Mouse (Mus musculus): Measurements from ENCODE around the gene Ctnnb1. TPM values are rescaled to one million over a fixed set of nuclear protein-coding genes. Genes with fewer than 3 reads are reported as not detected.
"Not testable (repeated sequence)": the region's sequence is repeated elsewhere in the genome, so short reads cannot be mapped to it uniquely, and the experiment has no call there.

Ctnnb1 gene
- total and polyA plus RNA-seq, 3 experiments: 197 to 383 (median 290) TPM

GRCm38 (mm10) chr9:120914877-120915459, 14.0 kb upstream of the Ctnnb1 start:
- Histone ChIP-seq H3K4me2 (ENCODE audit: insufficient read depth, low read depth, poor library complexity, severe bottlenecking) (no peak overlapping the region), H3K27me3 (replicated peaks) (no peaks in the 10 kb centered on the region), H3K9me3 (replicated peaks; ENCODE audit: low read length) (peaks cover 4% of the 10 kb centered on the region), H3K36me3 (replicated peaks in 1 of 2; ENCODE audit: control insufficient read depth in 1 of 2, insufficient read depth in 1 of 2, low read length in 1 of 2) (no peaks in the 10 kb centered on the region), H3K9ac (ENCODE audit: insufficient read depth, low read depth) (no peak overlapping the region), H3K4me3 (replicated peaks in 1 of 3; ENCODE audit: low read depth in 2 of 3, low read length in 2 of 3, poor library complexity in 1 of 3) (no peak overlapping the region), H3K27ac (ENCODE audit: insufficient read depth, low read depth) (no peak overlapping the region), H3K79me2 (replicated peaks; ENCODE audit: control insufficient read depth, extremely low read depth, insufficient read depth, poor library complexity, severe bottlenecking) (no peaks in the 10 kb centered on the region), H3K4me1 (ENCODE audit: control insufficient read depth in 1 of 2, insufficient read depth in 2 of 2) (peaks cover 0 to 7% of the 10 kb centered on the region in 2 experiments; a peak in 2 of 4 replicates)
- TF ChIP-seq ZC3H11A (IDR thresholded peaks at IDR 0.05; ENCODE audit: low read depth, low read length): no peak
- no peak for TF ChIP-seq NRF1 (IDR thresholded peaks at IDR 0.05; ENCODE audit: low read depth, low read length)
- no peak for TF ChIP-seq JUN (IDR thresholded peaks at IDR 0.05; ENCODE audit: insufficient read depth, low read depth, low read length)
- TF ChIP-seq CHD1 (IDR thresholded peaks at IDR 0.05; ENCODE audit: low read depth, low read length): no peak
- no peak for TF ChIP-seq IRF4 (IDR thresholded peaks at IDR 0.05; ENCODE audit: low read depth, low read length)
- TF ChIP-seq SMC3 (IDR thresholded peaks at IDR 0.05; ENCODE audit: low read depth, low read length): peak; percentile 15; the same call in 1 of the 2 replicates
- TF ChIP-seq CTCF (conservative IDR thresholded peaks at IDR 0.05 in 1 of 2, IDR thresholded peaks at IDR 0.05 in 1 of 2; ENCODE audit: low read depth in 2 of 2, low read length in 2 of 2): peak; percentile 45 to 49; a peak in 3 of 4 replicates
- TF ChIP-seq CHD2 (IDR thresholded peaks at IDR 0.05; ENCODE audit: low read length): no peak
- in situ Hi-C loops (cut with MboI; ENCODE audit: low pct_ligation_motif_present, low pct_unique_long_range_greater_than_20kb, low sequenced_read_pairs): no loop called here
- peak; percentile 53 for DNase-seq (ENCODE audit: extremely low read depth)
- dilution Hi-C loops (cut with MboI; ENCODE audit: extremely low pct_ligation_motif_present, extremely low pct_unique_long_range_greater_than_20kb, low sequenced_read_pairs): no loop called here

- H3K9ac ChIP-seq (ENCODE audit: insufficient read depth, low read depth); dilution Hi-C loops (cut with MboI; ENCODE audit: extremely low pct_ligation_motif_present, extremely low pct_unique_long_range_greater_than_20kb, low sequenced_read_pairs): not testable (repeated sequence)
These were observed 11.4 kb upstream of the Ctnnb1 start for GRCm38 (mm10) chr9:120917619-120918018.

GRCm38 (mm10) chr9:120918211-120918610, 10.8 kb upstream of the Ctnnb1 start:
- no peak for DNase-seq (ENCODE audit: extremely low read depth)
- Histone ChIP-seq H3K27ac (ENCODE audit: insufficient read depth, low read depth) (no peak overlapping the region), H3K27me3 (replicated peaks) (no peaks in the 10 kb centered on the region), H3K9me3 (replicated peaks; ENCODE audit: low read length) (peaks cover 7% of the 10 kb centered on the region), H3K79me2 (replicated peaks; ENCODE audit: control insufficient read depth, extremely low read depth, insufficient read depth, poor library complexity, severe bottlenecking) (no peaks in the 10 kb centered on the region), H3K4me1 (ENCODE audit: control insufficient read depth in 1 of 2, insufficient read depth in 2 of 2) (peaks cover 0 to 20% of the 10 kb centered on the region in 2 experiments; a peak in 2 of 4 replicates), H3K4me3 (replicated peaks in 1 of 3; ENCODE audit: low read depth in 2 of 3, low read length in 2 of 3, poor library complexity in 1 of 3) (no peak overlapping the region), H3K4me2 (ENCODE audit: insufficient read depth, low read depth, poor library complexity, severe bottlenecking) (no peak overlapping the region), H3K9ac (ENCODE audit: insufficient read depth, low read depth) (no peak overlapping the region), H3K36me3 (replicated peaks in 1 of 2; ENCODE audit: control insufficient read depth in 1 of 2, insufficient read depth in 1 of 2, low read length in 1 of 2) (no peaks in the 10 kb centered on the region)
- TF ChIP-seq GABPA (IDR thresholded peaks at IDR 0.05; ENCODE audit: insufficient replicate concordance, low read depth, low read length): no peak
- no peak for TF ChIP-seq HCFC1 (IDR thresholded peaks at IDR 0.05; ENCODE audit: low read depth, low read length)
- no peak for TF ChIP-seq NRF1 (IDR thresholded peaks at IDR 0.05; ENCODE audit: low read depth, low read length)
- TF ChIP-seq EP300 (IDR thresholded peaks at IDR 0.05; ENCODE audit: low read length): no peak
- TF ChIP-seq ZMIZ1 (IDR thresholded peaks at IDR 0.05; ENCODE audit: low read depth, low read length): no peak
- no peak for TF ChIP-seq KAT2A (IDR thresholded peaks at IDR 0.05; ENCODE audit: insufficient replicate concordance, low read length)
- TF ChIP-seq UBTF (IDR thresholded peaks at IDR 0.05; ENCODE audit: low read depth, low read length): no peak
- no peak for TF ChIP-seq SMC3 (IDR thresholded peaks at IDR 0.05; ENCODE audit: low read depth, low read length)
- no peak for TF ChIP-seq BHLHE40 (IDR thresholded peaks at IDR 0.05; ENCODE audit: low read depth, low read length)
- TF ChIP-seq POLR2A (IDR thresholded peaks at IDR 0.05; ENCODE audit: low read depth, low read length): no peak
- no peak for TF ChIP-seq RAD21 (IDR thresholded peaks at IDR 0.05; ENCODE audit: low read depth, low read length)
- TF ChIP-seq PAX5 (IDR thresholded peaks at IDR 0.05; ENCODE audit: low read length): no peak
- TF ChIP-seq TBP (conservative IDR thresholded peaks at IDR 0.05; ENCODE audit: low read depth, low read length): no peak
- TF ChIP-seq ETS1 (conservative IDR thresholded peaks at IDR 0.05; ENCODE audit: low read depth, low read length): no peak
- no peak for TF ChIP-seq CTCF (conservative IDR thresholded peaks at IDR 0.05 in 1 of 2, IDR thresholded peaks at IDR 0.05 in 1 of 2; ENCODE audit: low read depth in 2 of 2, low read length in 2 of 2)
- TF ChIP-seq MXI1 (IDR thresholded peaks at IDR 0.05; ENCODE audit: low read depth, low read length): no peak
- no peak for TF ChIP-seq MAZ (IDR thresholded peaks at IDR 0.05; ENCODE audit: low read depth, low read length)
- no peak for TF ChIP-seq ELF1 (IDR thresholded peaks at IDR 0.05; ENCODE audit: low read depth, low read length)
- dilution Hi-C loops (cut with MboI; ENCODE audit: extremely low pct_ligation_motif_present, extremely low pct_unique_long_range_greater_than_20kb, low sequenced_read_pairs) (no loop called here), in situ Hi-C loops (cut with MboI; ENCODE audit: low pct_ligation_motif_present, low pct_unique_long_range_greater_than_20kb, low sequenced_read_pairs) (no loop called here)

More at GRCm38 (mm10) chr9:120917619-120918018, 11.4 kb upstream of the Ctnnb1 start:
- H3K9me3 ChIP-seq (replicated peaks; ENCODE audit: low read length); H3K27ac ChIP-seq (ENCODE audit: insufficient read depth, low read depth); in situ Hi-C loops (cut with MboI; ENCODE audit: low pct_ligation_motif_present, low pct_unique_long_range_greater_than_20kb, low sequenced_read_pairs); H3K27me3 ChIP-seq (replicated peaks); H3K4me3 ChIP-seq (replicated peaks in 1 of 3; ENCODE audit: low read depth in 2 of 3, low read length in 2 of 3, poor library complexity in 1 of 3); H3K36me3 ChIP-seq (replicated peaks in 1 of 2; ENCODE audit: control insufficient read depth in 1 of 2, insufficient read depth in 1 of 2, low read length in 1 of 2); H3K79me2 ChIP-seq (replicated peaks; ENCODE audit: control insufficient read depth, extremely low read depth, insufficient read depth, poor library complexity, severe bottlenecking); H3K4me2 ChIP-seq (ENCODE audit: insufficient read depth, low read depth, poor library complexity, severe bottlenecking); DNase-seq (ENCODE audit: extremely low read depth): not testable (repeated sequence)
- peaks cover 0 to 14% of the 10 kb centered on the region in 2 experiments; a peak in 2 of 4 replicates for H3K4me1 ChIP-seq (ENCODE audit: control insufficient read depth in 1 of 2, insufficient read depth in 2 of 2)
